Mouse (Mus musculus): ENCODE measurements around the gene Prdm16.

GRCm38 (mm10) chr4:154521881-154522676, 114.6 kb downstream of the Prdm16 start:
- TF ChIP-seq FOSL1 (IDR thresholded peaks at IDR 0.05; ENCODE audit: insufficient read depth, low read length, poor library complexity, severe bottlenecking) (no peak), CTCF (IDR thresholded peaks at IDR 0.05; ENCODE audit: control insufficient read depth, insufficient read depth, insufficient read length) (no peak), MAX (IDR thresholded peaks at IDR 0.05) (no peak), USF1 (IDR thresholded peaks at IDR 0.05; ENCODE audit: low read depth) (no peak)

Data from C2C12 (cell line).